Mouse (Mus musculus): Measurements from ENCODE around the gene Scn11a. TPM values are rescaled to one million over a fixed set of nuclear protein-coding genes. Genes with fewer than 3 reads are reported as not detected.

The Scn11a gene
- not detected for total RNA-seq (2022)

- no peak for DNase-seq
Observed at GRCm38 (mm10) chr9:119825297-119825696, at the start of gene Scn11a. Scn11a (minus strand) TSS chr9:119825456.

DNA sequence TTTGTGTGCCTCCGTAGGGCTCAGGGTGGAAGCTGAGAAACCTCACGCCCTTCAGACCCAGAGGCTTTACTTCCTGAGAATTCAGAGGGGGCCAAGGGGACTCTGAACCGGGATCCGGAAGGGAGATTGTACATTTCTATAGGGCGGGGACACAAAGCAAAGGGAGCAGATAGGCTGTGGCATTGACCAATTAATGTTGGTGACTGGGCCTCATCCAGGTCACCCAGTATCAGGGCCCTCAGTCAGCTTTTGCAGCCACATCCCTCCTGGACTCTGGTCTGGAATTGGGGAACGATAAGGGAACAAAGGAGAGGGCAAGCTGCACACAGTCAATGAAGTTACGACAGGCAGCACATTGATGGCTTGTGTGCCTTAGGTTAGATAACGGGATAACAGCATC is 28.9 kb upstream of the Scn11a start:
- no peak for DNase-seq

DNA sequence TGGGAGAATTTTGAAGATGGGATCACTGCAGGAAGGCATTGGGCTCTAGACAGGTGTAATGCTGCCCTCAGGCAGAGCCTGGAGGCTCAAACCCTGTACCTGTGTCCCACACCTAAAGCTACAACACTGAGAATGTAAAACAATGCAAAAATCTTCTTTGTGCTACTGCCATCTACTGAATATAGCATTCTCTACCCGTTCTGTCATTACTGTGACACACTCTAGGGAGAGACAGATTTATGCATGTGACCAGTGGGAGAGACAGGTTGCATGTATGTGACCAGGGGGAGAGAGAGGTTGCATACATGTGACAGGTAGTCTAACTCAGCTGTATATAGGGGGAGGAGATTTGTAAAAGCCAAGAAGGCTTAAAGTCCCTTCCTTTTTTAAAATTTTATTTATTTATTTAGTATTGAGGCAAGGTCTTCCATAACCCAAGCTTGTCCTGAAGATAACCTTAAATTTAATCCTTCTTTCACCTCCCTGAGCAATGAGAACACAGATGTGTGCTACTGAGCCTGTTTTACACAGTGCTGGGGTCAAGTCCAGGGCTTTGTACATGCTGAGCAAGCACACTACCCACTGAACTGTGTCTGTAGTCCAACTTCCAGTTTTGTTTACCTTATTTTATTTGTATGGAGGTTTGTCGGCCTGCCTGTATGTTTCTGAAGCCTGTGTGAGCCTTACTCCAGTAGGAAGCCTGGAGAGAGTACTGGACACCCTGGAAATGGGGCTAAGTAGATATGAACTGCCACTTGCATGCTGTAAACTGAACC is 28.0 kb upstream of the Scn11a start:
- DNase-seq, result no peak

GRCm38 (mm10) chr9:119852347-119853030 is 27.2 kb upstream of the Scn11a start:
- DNase-seq, result no peak

GRCm38 (mm10) chr9:119849214-119849613 is 24.0 kb upstream of the Scn11a start:
- no peak for DNase-seq

GRCm38 (mm10) chr9:119848671-119849070 is 23.4 kb upstream of the Scn11a start:
- DNase-seq, result no peak

DNA sequence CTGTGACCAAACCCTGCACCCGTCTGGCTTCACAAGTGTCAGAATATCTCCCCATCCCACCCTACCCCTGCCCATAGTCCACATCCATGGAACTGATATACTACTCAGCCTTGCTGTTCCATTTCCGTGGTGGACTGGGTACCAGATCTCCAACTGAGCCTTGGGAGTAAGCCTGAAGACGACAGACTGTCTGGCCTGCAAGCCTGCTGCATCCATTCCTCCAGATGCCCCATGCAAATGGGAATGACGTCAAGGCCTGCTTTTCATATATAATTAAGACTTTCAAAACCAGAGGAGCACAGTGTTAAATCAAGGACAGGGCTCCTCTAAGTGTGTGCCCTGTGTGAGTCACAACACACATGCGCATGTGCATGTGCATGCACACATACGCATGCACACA is 21.9 kb upstream of the Scn11a start:
- DNase-seq, result no peak

- DNase-seq, result no peak
Observed at GRCm38 (mm10) chr9:119844724-119845123, 19.5 kb upstream of the Scn11a start.

DNA sequence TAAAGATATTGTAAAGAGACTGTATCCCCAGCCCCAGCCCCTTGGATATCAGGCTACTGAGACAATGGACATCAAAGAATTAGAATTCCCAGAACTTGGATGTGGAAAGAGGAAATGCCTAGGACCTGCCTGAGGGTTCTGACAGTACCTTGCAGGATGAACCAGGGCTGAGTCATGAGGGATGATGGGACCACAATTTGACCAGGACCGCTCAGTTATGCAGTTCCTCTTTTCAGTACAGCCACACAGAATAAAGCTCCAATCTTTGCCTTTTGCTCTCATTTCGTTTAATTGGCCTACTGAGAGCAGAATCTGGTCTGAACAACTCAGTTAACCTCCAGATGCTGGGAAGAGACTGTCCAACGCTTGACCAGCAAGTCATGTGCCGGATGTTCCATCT is 18.3 kb upstream of the Scn11a start:
- no peak for DNase-seq

DNA sequence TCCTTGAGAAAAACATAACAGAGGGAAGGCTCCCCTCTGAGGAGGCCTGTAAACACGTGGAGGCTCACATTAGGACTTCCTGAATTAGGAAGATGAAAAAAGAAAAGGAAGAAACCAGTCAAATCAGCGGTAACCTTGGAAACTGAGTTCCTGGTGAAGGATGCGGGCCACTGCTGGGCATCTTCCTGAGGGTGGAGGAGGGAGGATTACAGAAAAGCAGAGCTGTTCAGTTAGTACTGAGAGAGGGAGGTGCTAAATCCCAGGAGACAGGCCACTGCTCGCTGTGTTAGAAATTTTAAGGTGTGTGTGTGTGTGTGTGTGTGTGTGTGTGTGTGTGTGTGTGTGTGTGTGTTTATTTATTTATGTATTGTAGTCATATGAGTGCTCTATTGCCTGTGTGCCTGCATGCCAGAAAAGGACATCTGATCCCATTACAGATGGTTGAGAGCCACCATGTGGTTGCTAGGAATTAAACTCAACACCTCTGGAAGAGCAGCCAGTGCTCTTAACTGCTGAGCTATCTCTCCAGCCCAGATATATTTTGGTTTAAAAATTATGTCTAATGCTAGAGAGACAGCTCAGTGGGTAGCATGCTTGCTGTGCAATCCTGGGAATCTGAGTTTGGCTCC is 17.4 kb upstream of the Scn11a start:
- DNase-seq, result no peak

DNA sequence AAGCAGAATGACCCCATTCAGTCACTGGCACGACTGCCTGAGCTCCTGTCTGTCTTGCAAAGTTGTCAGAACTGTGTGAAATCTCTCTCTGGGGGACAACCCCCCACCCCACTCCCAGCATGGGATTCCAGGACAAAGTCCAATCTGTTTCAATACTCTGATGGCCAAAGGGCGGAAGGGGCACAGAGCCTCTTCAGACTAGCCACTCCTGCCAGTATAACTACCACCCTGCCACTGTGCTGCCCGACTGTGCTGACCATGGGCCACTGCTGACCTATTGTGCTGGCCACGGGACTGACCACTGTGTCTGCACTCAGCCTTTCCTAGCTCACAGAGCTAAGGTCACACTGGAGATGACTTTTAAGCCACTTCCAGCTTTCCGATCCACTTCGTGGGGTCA is 16.8 kb upstream of the Scn11a start:
- DNase-seq, result no peak

- no peak for DNase-seq
Observed at GRCm38 (mm10) chr9:119841159-119841558, 15.9 kb upstream of the Scn11a start.

GRCm38 (mm10) chr9:119835581-119836125 is 10.4 kb upstream of the Scn11a start:
- DNase-seq, result no peak

- DNase-seq, result no peak
Observed at GRCm38 (mm10) chr9:119831001-119831400, 5.7 kb upstream of the Scn11a start.

DNA sequence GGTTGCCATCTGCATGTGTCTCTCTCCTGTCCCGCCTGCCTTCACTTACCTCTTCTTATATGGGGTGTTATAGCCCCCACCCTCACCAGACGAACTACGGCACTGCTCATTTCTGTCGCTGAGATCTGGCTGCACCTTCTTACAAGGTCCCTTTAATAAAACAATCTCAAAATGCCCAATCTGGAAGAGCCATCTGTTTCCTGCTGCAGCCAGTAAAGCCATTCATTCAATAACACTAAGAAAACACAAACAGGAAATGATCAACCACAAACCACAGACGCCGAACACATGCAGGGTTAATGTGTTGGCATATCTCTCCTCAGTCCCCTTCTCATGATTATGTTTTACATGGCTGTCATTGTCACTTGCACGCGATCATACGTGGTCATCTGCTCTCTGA is 1.5 kb downstream of the Scn11a start:
- no peak for DNase-seq

DNA sequence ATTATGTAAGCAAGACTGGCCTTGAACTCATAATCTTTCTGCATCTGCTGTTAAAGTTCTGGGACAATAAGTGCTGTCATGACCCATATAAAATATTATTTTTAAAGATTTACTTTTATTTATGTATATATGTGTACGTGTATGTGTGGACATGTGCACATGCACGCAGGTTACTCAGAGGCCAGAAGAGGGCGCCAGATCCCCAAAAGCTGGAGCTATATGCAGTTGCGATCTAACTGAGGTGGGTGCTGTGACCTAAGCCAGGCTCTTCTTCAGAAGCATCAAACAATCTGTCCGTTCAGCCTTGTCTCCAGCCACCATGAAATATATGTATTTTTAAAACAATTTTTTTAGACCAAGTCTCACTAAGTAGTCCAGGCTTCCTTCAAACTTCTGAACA is 11.6 kb downstream of the Scn11a start:
- DNase-seq, result no peak

DNA sequence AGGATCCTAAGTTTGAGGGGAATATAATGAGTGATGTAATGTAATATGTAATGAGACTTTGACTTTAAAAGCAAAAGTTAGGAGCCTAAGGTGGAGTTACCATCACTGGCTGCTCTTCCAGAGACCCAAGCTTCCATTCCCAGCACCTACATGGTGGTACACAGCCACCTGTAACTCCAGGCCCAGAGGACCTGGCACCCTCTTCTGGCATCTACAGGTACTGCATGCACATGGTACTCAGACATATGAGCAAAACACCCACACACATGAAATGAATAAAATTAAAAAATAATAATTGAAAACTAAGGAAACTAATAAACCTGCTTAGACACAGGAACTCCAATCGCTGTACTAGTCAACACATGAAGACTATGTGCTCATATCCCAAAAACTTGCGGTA is 18.8 kb downstream of the Scn11a start:
- DNase-seq, result no peak

GRCm38 (mm10) chr9:119804501-119804847 is 20.8 kb downstream of the Scn11a start:
- no peak for DNase-seq

GRCm38 (mm10) chr9:119803845-119804500 is 21.3 kb downstream of the Scn11a start:
- DNase-seq, result no peak

DNA sequence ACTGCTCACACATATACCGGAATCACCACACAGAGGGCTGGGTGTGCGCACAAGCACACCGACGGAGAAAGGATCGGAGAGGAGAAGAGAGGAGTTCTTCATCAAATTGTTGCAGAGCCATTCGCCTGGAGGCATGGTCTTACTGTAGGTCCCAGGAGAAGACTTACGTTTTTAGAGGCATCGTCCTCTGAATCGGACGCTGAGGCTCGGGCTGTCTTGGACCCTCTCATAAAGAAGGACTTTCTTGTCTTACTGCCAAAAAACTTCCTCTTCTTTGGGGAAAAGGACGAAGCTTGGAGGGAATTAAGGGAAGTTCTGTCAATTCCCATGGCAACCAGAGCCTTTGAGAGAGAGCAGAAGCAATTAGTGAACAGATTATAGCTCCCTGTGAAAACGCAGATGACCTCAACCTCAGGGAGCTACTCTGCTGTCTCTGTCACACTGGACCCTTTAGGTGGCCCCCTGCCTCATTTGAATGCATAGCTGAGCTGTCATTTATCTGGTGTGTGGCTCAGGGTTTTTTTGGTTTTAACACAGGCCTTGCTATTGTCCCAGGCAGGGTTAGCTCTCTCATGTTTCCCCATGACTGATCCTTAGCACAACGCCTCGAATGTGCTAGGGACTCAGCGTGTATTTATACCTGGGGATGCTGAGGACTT is 22.0 kb downstream of the Scn11a start:
- no peak for DNase-seq

DNA sequence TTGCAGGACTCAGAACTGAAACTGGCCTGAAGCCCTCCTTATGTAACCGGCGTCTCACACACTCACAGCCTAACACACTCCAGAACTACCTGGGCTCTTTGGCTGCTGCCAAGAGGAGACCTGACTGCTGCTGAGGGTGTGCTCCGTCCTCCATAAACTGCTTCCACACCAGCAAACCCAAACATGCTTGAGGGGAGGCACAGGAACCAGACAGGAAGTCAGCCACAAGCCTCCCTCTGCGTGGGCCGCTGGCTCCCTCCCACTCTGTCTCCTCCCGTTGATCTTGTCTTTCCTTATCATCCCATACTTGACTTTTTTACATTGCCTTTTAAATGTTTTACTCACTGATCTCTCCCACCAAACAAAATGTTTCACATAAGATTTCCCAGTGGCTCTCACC is 23.8 kb downstream of the Scn11a start:
- no peak for DNase-seq

- DNase-seq, result no peak
Observed at GRCm38 (mm10) chr9:119796791-119797190, 28.5 kb downstream of the Scn11a start.

Data from adrenal gland, adult 8-10 months (tissue).